Mouse (Mus musculus) urinary bladder, postnatal 36 days (tissue): ENCODE measurements at regions not wholly inside any gene's neighbourhood (a gene's known extent, or its start where the extent isn't known, plus 50 kb on each side); places are given as distances from the start of the nearest gene placed in this dataset.

Source experiments
- DNase-seq, 2 experiments: peaks; one replicate each; pipeline ENCODE4 v3.0.0; 2022; ENCODE audit warnings: low spot score in 2 of 2, mixed read lengths in 1 of 2

DNA sequence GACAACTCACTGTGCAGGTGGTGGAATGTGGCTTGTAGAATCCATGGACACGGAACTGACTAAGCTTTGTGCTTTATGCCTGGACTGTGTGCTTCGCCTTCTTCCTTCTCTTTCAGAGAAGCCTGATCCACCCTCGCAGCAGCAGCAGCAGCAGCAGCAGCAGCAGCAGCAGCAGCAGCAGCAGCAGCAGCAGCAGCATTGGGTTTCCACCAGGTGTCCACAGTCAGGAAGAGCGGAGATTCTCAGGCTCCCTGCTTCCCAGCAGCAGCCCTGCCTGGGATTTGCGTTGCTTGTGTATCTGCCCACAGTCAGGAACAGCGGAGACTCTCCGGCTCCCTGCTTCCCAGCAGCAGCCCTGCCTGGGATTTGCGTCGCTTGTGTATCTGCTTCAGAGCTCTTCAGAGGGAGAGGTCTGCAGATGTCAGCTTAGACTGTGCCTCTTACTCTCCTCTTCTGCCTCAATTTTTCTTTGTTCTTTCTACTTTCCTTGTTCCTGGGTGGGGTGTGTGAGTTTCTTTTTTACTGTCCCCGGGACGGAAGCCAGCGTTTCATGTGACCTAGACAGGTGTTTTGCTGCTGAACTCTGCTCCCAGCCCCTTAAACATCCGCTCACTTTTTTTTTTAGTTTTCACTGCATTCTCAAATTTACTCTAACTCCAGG is 168.1 kb upstream of the Olig3 start:
- no peak for DNase-seq

DNA sequence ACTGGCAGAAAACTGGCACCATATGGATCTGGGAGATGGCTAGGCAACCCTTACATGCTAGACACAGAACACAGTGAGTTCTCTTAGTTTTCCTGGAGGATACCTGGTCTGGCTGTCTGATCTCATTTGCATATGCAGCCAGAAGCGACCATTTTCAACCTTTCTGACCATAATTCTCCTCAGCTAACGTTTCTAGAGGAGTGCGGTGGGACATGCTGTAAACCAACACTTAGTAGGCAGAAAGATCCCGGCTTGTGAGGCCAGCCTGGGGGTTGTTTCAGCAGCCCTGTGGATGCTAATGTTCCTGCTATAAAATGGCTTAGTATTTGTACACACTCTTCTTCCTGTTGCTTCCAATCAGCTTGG is 168.6 kb upstream of the Olig3 start:
- no peak for DNase-seq

- DNase-seq, result no peak
Measured at GRCm38 (mm10) chr10:19187084-19187615, 169.2 kb upstream of the Olig3 start.

GRCm38 (mm10) chr10:19185790-19186581 is 170.3 kb upstream of the Olig3 start:
- peak; percentile 20 to 36 for DNase-seq

DNA sequence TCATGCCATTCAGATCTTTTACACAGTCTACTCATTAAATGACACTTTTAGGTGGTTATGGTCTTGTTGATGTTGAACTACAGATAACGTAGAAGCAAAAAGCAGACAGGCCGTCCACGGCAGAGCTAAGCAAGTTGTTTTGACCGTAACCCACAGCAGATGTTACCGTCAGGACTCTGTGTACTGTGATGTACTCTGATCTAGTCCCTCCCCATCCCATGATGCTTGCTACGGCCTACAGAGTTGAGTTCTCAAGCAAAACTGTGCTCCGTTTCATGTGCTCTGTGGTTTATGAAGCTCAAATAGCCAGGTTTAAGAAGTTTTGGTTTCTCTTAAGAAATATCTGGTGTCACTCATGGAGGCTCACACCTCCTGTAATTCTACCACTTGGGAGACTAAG is 169.4 kb upstream of the Tnfaip3 start:
- no peak for DNase-seq

GRCm38 (mm10) chr10:19177895-19178294 is 162.4 kb upstream of the Tnfaip3 start:
- DNase-seq, result no peak

- no peak for DNase-seq
Measured at GRCm38 (mm10) chr10:19177414-19177813, 162.0 kb upstream of the Tnfaip3 start.

- DNase-seq, result no peak
Measured at GRCm38 (mm10) chr10:19176249-19176648, 160.8 kb upstream of the Tnfaip3 start.

- DNase-seq, result no peak
Measured at GRCm38 (mm10) chr10:19171834-19172233, 156.4 kb upstream of the Tnfaip3 start.

- no peak for DNase-seq
Measured at GRCm38 (mm10) chr10:19170596-19170995, 155.1 kb upstream of the Tnfaip3 start.

DNA sequence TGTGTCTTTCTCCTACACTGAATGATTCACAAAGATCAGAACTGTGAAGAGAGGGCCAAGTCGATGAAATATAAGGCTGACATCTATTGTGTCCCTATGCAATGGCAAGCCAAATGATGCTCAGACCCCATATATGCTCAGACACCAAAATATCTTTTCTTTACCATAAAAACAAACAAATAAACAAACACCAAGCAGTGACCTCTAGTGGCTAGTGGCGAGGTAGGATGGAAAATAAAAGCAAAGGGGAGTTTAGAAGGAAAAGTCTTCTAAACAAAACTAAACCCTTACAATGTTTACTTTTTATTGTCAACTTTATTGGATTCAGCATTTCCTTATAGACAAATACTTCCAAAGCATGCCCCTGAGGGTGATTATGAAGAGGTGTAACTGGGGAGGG is 153.8 kb upstream of the Tnfaip3 start:
- no peak for DNase-seq

DNA sequence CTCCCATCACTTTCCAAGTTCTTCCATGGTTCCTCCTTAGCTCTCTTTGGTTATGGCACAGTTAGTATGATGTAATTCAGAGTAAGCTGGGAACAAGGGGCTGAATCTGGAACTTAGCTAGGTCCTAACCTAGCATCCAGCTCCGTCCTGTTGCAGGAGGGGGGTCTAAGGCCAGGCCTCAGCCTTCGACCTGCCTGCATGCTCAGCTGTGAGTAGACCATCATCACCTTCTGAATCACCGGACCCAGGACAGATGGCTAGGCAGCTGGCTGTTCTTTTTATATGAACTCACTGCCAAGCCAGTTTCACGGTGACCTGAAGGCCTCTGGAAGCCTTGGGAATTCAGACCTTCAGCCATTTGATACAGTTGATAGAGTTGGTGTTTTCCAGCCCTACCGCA is 152.9 kb upstream of the Tnfaip3 start:
- DNase-seq, result no peak

DNA sequence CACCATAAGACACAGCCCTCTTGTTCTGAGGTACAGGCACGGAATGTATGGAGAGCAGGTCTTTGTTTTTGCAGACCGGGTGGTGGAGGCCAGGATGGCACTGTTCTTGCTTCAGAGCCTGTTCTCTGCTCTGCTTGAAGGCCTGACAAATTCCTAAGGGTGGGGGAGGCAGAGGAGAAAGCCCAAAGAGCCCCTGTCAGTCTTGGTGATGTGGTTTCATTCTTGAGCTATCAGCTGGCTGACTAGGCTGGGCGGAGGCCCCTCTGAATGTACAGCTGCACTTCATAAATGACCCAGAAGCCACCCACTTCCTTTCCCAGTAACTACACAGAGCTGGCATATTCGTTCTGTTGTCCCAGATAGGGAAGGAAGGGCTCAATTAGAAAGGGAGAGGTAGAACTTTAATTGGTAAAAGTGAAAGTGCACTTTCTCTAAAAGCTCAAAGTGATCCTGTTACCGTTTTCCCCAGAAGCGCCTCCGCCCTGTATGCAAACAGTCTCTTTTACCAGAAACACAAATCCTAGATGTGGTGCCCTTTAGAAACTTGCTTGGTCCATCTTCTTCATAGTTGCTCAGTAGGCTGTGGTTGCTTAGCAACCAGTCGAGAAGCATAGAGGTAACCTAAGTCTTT is 152.3 kb upstream of the Tnfaip3 start:
- DNase-seq, result no peak

DNA sequence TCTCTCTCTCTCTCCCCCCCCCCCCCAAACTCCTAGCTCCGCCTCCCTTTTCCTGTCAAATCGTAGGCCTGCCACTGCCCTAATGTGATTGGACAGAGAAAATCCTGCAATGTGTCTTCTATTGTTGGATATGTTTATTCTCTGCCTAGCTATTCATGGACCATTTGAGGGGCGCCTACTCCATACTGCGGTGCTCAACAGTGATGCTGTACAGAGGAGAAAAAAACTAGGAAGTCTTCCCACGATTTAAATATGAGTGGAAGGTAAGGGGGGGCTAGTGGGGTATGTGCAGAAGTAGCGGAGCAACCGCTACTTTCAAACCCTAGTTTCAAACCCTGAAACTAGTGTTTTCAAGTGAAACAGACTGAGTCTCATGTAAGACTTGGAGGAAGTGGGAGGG is 151.6 kb upstream of the Tnfaip3 start:
- no peak for DNase-seq

DNA sequence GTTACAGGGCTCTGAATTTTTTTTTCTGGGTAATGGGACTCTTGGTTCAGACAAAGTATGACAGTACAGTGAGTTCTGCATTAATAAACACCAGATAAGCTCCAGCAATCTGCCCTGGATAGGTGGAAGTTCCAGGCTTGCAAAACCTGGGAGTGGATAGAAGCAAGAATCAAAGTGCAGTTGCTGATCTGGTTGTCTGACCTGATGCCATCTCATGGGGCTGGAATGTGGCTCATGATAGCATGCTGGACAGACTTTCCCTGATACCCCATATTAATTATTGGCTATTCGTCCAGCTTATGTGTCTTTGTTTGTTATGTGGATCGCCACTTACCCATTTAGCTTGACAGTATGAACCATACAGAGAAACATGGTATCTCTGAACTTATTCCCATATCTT is 146.6 kb upstream of the Tnfaip3 start:
- no peak for DNase-seq

DNA sequence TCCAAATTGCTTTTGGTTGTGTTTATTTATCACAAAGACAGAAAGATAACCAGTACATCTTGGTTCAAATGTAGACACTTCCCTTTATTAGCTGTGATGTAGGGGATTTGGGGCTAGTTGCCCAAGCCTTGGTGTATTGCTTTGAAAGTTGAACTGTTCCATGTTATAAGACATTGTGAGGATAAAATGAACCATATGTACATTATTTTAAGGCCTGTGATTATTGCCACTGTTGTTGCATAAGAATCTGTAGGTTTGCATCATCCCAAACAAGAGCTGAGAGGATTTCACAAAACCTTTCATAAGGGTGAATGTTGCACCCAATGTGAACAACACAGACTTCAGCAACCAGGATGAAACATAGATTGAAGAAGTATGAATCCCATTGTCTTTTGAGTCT is 145.7 kb upstream of the Tnfaip3 start:
- no peak for DNase-seq

DNA sequence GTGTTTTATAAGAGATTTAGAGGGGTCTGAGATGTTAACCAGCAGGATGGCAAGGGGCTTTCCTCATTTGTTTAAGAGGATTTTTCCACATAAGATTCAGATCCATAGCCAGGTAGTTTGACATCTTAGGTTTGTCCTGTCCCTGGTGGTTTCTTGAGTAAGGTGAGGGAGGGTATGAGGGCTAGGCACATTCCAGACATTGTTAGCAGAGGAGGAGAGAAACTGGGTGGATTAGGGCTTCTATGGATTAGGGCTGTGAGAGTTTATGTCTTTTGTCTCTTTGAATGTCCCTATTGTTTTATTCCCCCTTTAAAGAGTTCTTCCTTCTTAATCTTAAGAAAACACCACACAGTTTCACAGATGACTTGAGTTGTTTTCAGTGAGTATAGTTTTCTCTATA is 138.6 kb upstream of the Tnfaip3 start:
- no peak for DNase-seq

DNA sequence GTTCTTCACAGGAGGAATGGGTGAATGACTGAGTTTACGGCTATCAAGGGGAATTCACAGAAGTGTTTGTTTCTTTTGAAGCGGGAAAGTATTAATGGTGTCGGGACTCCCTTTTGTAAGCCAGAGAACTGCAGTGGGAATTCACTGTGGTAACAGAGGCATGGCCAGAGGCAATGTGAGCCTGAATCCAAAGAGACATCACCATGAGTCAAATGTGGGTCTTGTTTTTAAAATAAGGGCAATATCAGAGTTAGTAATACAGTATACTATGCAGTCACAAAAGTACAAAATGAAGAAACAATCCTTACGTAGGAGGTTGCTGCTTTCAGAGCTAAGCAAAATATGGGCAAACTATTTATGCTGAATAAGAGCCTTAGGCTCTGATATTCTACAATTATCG is 137.3 kb upstream of the Tnfaip3 start:
- DNase-seq, result no peak

GRCm38 (mm10) chr10:19150766-19151165 is 135.3 kb upstream of the Tnfaip3 start:
- no peak for DNase-seq

DNA sequence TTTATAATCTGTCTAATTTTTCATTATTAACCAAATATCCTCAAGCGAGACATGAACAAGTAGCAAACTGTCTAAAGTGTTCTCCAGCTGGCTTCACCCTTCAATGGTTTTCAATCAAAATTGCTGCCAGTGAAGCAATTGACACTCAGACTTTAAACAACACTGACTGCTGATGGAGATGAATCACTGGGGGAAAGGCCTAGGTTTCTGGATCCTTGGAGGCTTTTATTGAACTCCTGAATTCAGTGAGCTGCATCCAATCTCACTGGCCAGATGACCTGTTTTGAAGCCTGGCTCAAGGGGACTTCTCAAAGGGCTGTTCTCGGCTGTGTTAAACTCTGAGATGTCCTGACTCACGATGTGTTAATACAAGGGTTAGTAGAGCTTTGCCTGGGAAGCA is 134.5 kb upstream of the Tnfaip3 start:
- no peak for DNase-seq

- no peak for DNase-seq
Measured at GRCm38 (mm10) chr10:19149196-19149869, 133.9 kb upstream of the Tnfaip3 start.

DNA sequence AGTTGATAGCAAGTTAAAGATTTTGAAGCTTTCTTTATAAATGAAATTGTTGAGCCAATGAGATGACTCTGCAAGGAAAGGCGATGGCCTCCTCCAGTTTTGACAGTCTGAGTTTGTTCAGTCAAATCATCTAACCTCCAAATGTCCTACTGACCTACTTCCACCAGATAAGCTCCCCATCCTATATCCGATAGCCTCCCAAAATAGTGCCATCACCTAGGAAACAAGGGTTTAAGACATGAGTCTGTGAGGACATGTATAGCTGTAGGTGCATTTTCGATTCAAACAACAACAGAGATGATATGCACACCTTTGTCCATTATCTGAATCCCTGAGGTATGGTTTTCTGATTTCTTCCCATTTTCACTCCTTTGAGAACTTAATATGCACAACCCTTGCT is 126.0 kb upstream of the Tnfaip3 start:
- DNase-seq, result no peak
